Mouse (Mus musculus): Measurements from ENCODE around the gene Sypl.

- TF ChIP-seq CTCF (IDR thresholded peaks at IDR 0.05; ENCODE audit: low read depth, low read length) (no peak), EP300 (IDR thresholded peaks at IDR 0.05; ENCODE audit: insufficient read depth, low read depth, low read length) (no peak)
Observed at GRCm38 (mm10) chr12:32986284-32986683, 32.6 kb downstream of the Sypl start.

Data from ES-Bruce4 (cell line).